Mouse (Mus musculus): ENCODE results near the gene Ugt3a2. TPM values are rescaled to one million over a fixed set of nuclear protein-coding genes. Genes with fewer than 3 reads are reported as not detected.

Gene Ugt3a2
- polyA plus RNA-seq, 1 experiment from 2014 or later = not detected

Other genes with a start within 250 kb of the Ugt3a2 start
- 3.7 and 3.9 TPM in 2 replicates for gene Lmbrd2, start 195.0 kb upstream of the Ugt3a2 start, polyA plus RNA-seq (2015; fragmentation: Nextera tagmentation; extraction: Ambion mirVana)
- 37.3 and 38.0 TPM in 2 replicates for gene Skp2, start 180.1 kb upstream of the Ugt3a2 start, polyA plus RNA-seq (2015; fragmentation: Nextera tagmentation; extraction: Ambion mirVana)
- not detected in 2 replicates for gene Ugt3a1, start 58.7 kb upstream of the Ugt3a2 start, polyA plus RNA-seq (2015; fragmentation: Nextera tagmentation; extraction: Ambion mirVana)
- gene Capsl, start 100.5 kb downstream of the Ugt3a2 start, polyA plus RNA-seq (2015; fragmentation: Nextera tagmentation; extraction: Ambion mirVana) = 0.81 and 2.3 TPM in 2 replicates
- gene Il7r, start 194.6 kb downstream of the Ugt3a2 start, polyA plus RNA-seq (2015; fragmentation: Nextera tagmentation; extraction: Ambion mirVana) = 0.07 TPM in 1 of 2 replicates, not detected in the other

Data from midbrain, embryonic 13.5 days (tissue).